8 mouse cellular contexts compared by ENCODE assay signal in genomic region chr13:94976219-94977186, GRCm38 (mm10). TPM values are rescaled to one million over a fixed set of nuclear protein-coding genes. Genes with fewer than 3 reads are reported as not detected.
A peak's percentile ranks its signal among the peaks of the same experiment; 100 is the strongest.
DNase-seq lines count a peak whose midpoint lies in the region; ATAC-seq lines count a peak whose summit lies in the region.

Gene Wdr41, plus strand, starts transcription at chr13:94976344.

- H3K4me3 ChIP-seq in hindbrain, embryonic 11.5 days (ENCODE audit: low read depth, low read length) = peak within 1 kb of the TSS; percentile 71

- no peaks in the 10 kb centered on the region for H3K27me3 ChIP-seq in hindbrain, embryonic 11.5 days (ENCODE audit: control insufficient read depth, insufficient read depth, low read length)

- DNase-seq in Muller cell, postnatal 12 days (ENCODE audit: inconsistent ontology term) = peak; percentile 96
- peak; percentile 91 for DNase-seq in cerebellum, adult 9-11 months
- peak; percentile 77 to 91 for DNase-seq in frontal cortex, adult 2 months (ENCODE audit: extremely low spot score in 1 of 2, low spot score in 1 of 2)
- DNase-seq in hindbrain, embryonic 11.5 days (ENCODE audit: low spot score) = peak; percentile 98
- DNase-seq in layer of hippocampus, postnatal 10 days (ENCODE audit: low spot score in 2 of 2) = peak; percentile 88 to 94
- peak; percentile 92 for DNase-seq in lung, postnatal 10 days
- peak; percentile 91 for DNase-seq in ovary, postnatal 36 days (ENCODE audit: low spot score)
- DNase-seq in thymus, postnatal 25 days = peak; percentile 89

- H3K27ac ChIP-seq in hindbrain, embryonic 11.5 days (ENCODE audit: low read depth, low read length) = peak within 1 kb of the TSS; percentile 92

- H3K9ac ChIP-seq in hindbrain, embryonic 11.5 days (ENCODE audit: low read depth, low read length) = peak within 1 kb of the TSS; percentile 94

- peak within 1 kb of the TSS; percentile 36 for H3K4me2 ChIP-seq in hindbrain, embryonic 11.5 days (replicated peaks; ENCODE audit: low read depth, low read length)

- peak; percentile 98 for ATAC-seq in hindbrain, embryonic 11.5 days (ENCODE audit: low FRiP score)

- no peaks in the 10 kb centered on the region for H3K36me3 ChIP-seq in hindbrain, embryonic 11.5 days (ENCODE audit: control insufficient read depth, insufficient read depth, low read length)

- no peaks in the 10 kb centered on the region for H3K9me3 ChIP-seq in hindbrain, embryonic 11.5 days (ENCODE audit: control insufficient read depth, low read length)

- 0 out of 2 replicates have a peak, but pooled peaks cover 2% of the 10 kb centered on the region for H3K4me1 ChIP-seq in hindbrain, embryonic 11.5 days (replicated peaks; ENCODE audit: control insufficient read depth, insufficient read depth, low read length)

- WGBS in hindbrain, embryonic 11.5 days = 2% methylated on average over 56 of the region's 68 CpGs

RNA-seq across cellular contexts. Expression of gene Wdr41, which starts in this region (rescaled TPM):
- polyA plus RNA-seq in frontal cortex, adult 2 months (2012; rRNA removed) = 26.8 and 27.3 TPM in 2 replicates
- 20.6 and 25.0 TPM in 2 replicates for polyA plus RNA-seq in hindbrain, embryonic 11.5 days (2014; fragmentation: Nextera tagmentation; extraction: Ambion mirVana)
- total RNA-seq in layer of hippocampus, postnatal 10 days (2021) = 10 to 100 TPM; 23.7 to 26.7 TPM

Comparison
In these comparisons a context has a peak if more than half of its experiments do, and no peak if none do; other contexts are left out.
1. Peak in every context shown above with its lines: DNase-seq, ATAC-seq, H3K4me3 ChIP-seq and H3K27ac ChIP-seq.